Mouse (Mus musculus): ENCODE measurements around the gene Mbd5.

The Mbd5 gene

GRCm38 (mm10) chr2:48948841-48949584 is at the start of gene Mbd5:
Mbd5 (plus strand) TSS chr2:48949508.
- no peaks in the 10 kb centered on the region for H3K36me3 ChIP-seq (ENCODE audit: control insufficient read depth, insufficient read depth, low read length, poor library complexity, severe bottlenecking)
- DNase-seq (ENCODE audit: low read depth, low spot score), result peak; percentile 99

GRCm38 (mm10) chr2:48908866-48909265 is 40.4 kb upstream of the Mbd5 start:
- H3K27me3 ChIP-seq (ENCODE audit: control insufficient read depth, insufficient read depth, low read length, poor library complexity, severe bottlenecking), result no peaks in the 10 kb centered on the region
- DNase-seq (ENCODE audit: low read depth, low spot score), result peak; percentile 56
- peaks cover 11% of the 10 kb centered on the region for H3K36me3 ChIP-seq (ENCODE audit: control insufficient read depth, insufficient read depth, low read length, poor library complexity, severe bottlenecking)

More at GRCm38 (mm10) chr2:48948841-48949584, at the start of gene Mbd5:
- no peaks in the 10 kb centered on the region for H3K27me3 ChIP-seq (ENCODE audit: control insufficient read depth, insufficient read depth, low read length, poor library complexity, severe bottlenecking)

- no peaks in the 10 kb centered on the region for H3K27me3 ChIP-seq (ENCODE audit: control insufficient read depth, insufficient read depth, low read length, poor library complexity, severe bottlenecking)
- no peak for DNase-seq (ENCODE audit: low read depth, low spot score)
- H3K36me3 ChIP-seq (ENCODE audit: control insufficient read depth, insufficient read depth, low read length, poor library complexity, severe bottlenecking), result peaks cover 5% of the 10 kb centered on the region; the same call in 1 of the 2 replicates
Observed at GRCm38 (mm10) chr2:48914185-48914584, 35.1 kb upstream of the Mbd5 start.

GRCm38 (mm10) chr2:48915832-48916231 is 33.5 kb upstream of the Mbd5 start:
- no peak for DNase-seq (ENCODE audit: low read depth, low spot score)
- H3K36me3 ChIP-seq (ENCODE audit: control insufficient read depth, insufficient read depth, low read length, poor library complexity, severe bottlenecking), result peaks cover 5% of the 10 kb centered on the region; the same call in 1 of the 2 replicates
- H3K27me3 ChIP-seq (ENCODE audit: control insufficient read depth, insufficient read depth, low read length, poor library complexity, severe bottlenecking), result no peaks in the 10 kb centered on the region

- peaks cover 3% of the 10 kb centered on the region; the same call in 1 of the 2 replicates for H3K36me3 ChIP-seq (ENCODE audit: control insufficient read depth, insufficient read depth, low read length, poor library complexity, severe bottlenecking)
- DNase-seq (ENCODE audit: low read depth, low spot score), result no peak
- no peaks in the 10 kb centered on the region for H3K27me3 ChIP-seq (ENCODE audit: control insufficient read depth, insufficient read depth, low read length, poor library complexity, severe bottlenecking)
Observed at GRCm38 (mm10) chr2:48935058-48935457, 14.2 kb upstream of the Mbd5 start.

- Histone ChIP-seq H3K27me3 (ENCODE audit: control insufficient read depth, insufficient read depth, low read length, poor library complexity, severe bottlenecking) (no peaks in the 10 kb centered on the region), H3K36me3 (ENCODE audit: control insufficient read depth, insufficient read depth, low read length, poor library complexity, severe bottlenecking) (no peaks in the 10 kb centered on the region)
- DNase-seq (ENCODE audit: low read depth, low spot score), result no peak
Observed at GRCm38 (mm10) chr2:48947761-48948160, 1.5 kb upstream of the Mbd5 start.

- Histone ChIP-seq H3K27me3 (ENCODE audit: control insufficient read depth, insufficient read depth, low read length, poor library complexity, severe bottlenecking) (no peaks in the 10 kb centered on the region), H3K36me3 (ENCODE audit: control insufficient read depth, insufficient read depth, low read length, poor library complexity, severe bottlenecking) (no peaks in the 10 kb centered on the region)
- no peak for DNase-seq (ENCODE audit: low read depth, low spot score)
Observed at GRCm38 (mm10) chr2:48949743-48950251, 489 bp downstream of the Mbd5 start.

GRCm38 (mm10) chr2:48950252-48950315 is 776 bp downstream of the Mbd5 start, which contains the start of gene Orc4:
Orc4 (minus strand) TSS chr2:48950277.
- Histone ChIP-seq H3K27me3 (ENCODE audit: control insufficient read depth, insufficient read depth, low read length, poor library complexity, severe bottlenecking) (no peaks in the 10 kb centered on the region), H3K36me3 (ENCODE audit: control insufficient read depth, insufficient read depth, low read length, poor library complexity, severe bottlenecking) (no peaks in the 10 kb centered on the region)
- DNase-seq (ENCODE audit: low read depth, low spot score), result no peak

- DNase-seq (ENCODE audit: low read depth, low spot score), result no peak
- Histone ChIP-seq H3K36me3 (ENCODE audit: control insufficient read depth, insufficient read depth, low read length, poor library complexity, severe bottlenecking) (no peaks in the 10 kb centered on the region), H3K27me3 (ENCODE audit: control insufficient read depth, insufficient read depth, low read length, poor library complexity, severe bottlenecking) (no peaks in the 10 kb centered on the region)
Observed at GRCm38 (mm10) chr2:48950316-48950880, 1.1 kb downstream of the Mbd5 start.

- no peaks in the 10 kb centered on the region for H3K27me3 ChIP-seq (ENCODE audit: control insufficient read depth, insufficient read depth, low read length, poor library complexity, severe bottlenecking)
- DNase-seq (ENCODE audit: low read depth, low spot score), result no peak
Observed at GRCm38 (mm10) chr2:48956591-48956990, 7.3 kb downstream of the Mbd5 start.

GRCm38 (mm10) chr2:48978920-48979319 is 29.6 kb downstream of the Mbd5 start:
- no peaks in the 10 kb centered on the region for H3K27me3 ChIP-seq (ENCODE audit: control insufficient read depth, insufficient read depth, low read length, poor library complexity, severe bottlenecking)
- DNase-seq (ENCODE audit: low read depth, low spot score), result no peak
- H3K36me3 ChIP-seq (ENCODE audit: control insufficient read depth, insufficient read depth, low read length, poor library complexity, severe bottlenecking), result no peaks in the 10 kb centered on the region

More at GRCm38 (mm10) chr2:48956591-48956990, 7.3 kb downstream of the Mbd5 start:
- no peaks in the 10 kb centered on the region for H3K36me3 ChIP-seq (ENCODE audit: control insufficient read depth, insufficient read depth, low read length, poor library complexity, severe bottlenecking)

- DNase-seq (ENCODE audit: low read depth, low spot score), result no peak
- Histone ChIP-seq H3K27me3 (ENCODE audit: control insufficient read depth, insufficient read depth, low read length, poor library complexity, severe bottlenecking) (no peaks in the 10 kb centered on the region), H3K36me3 (ENCODE audit: control insufficient read depth, insufficient read depth, low read length, poor library complexity, severe bottlenecking) (no peaks in the 10 kb centered on the region)
Observed at GRCm38 (mm10) chr2:48990322-48990721, 41.0 kb downstream of the Mbd5 start.

GRCm38 (mm10) chr2:49040481-49040880 is 91.2 kb downstream of the Mbd5 start:
- Histone ChIP-seq H3K27me3 (ENCODE audit: control insufficient read depth, insufficient read depth, low read length, poor library complexity, severe bottlenecking) (no peaks in the 10 kb centered on the region), H3K36me3 (ENCODE audit: control insufficient read depth, insufficient read depth, low read length, poor library complexity, severe bottlenecking) (no peaks in the 10 kb centered on the region; the same call in 1 of the 2 replicates)
- no peak for DNase-seq (ENCODE audit: low read depth, low spot score)

- 0 out of 2 replicates have a peak, but pooled peaks cover 2% of the 10 kb centered on the region for H3K36me3 ChIP-seq (ENCODE audit: control insufficient read depth, insufficient read depth, low read length, poor library complexity, severe bottlenecking)
- no peak for DNase-seq (ENCODE audit: low read depth, low spot score)
- no peaks in the 10 kb centered on the region for H3K27me3 ChIP-seq (ENCODE audit: control insufficient read depth, insufficient read depth, low read length, poor library complexity, severe bottlenecking)
Observed at GRCm38 (mm10) chr2:49050030-49050429, 100.7 kb downstream of the Mbd5 start.

GRCm38 (mm10) chr2:49067886-49068285 is 118.6 kb downstream of the Mbd5 start:
- DNase-seq (ENCODE audit: low read depth, low spot score), result peak; percentile 35
- H3K36me3 ChIP-seq (ENCODE audit: control insufficient read depth, insufficient read depth, low read length, poor library complexity, severe bottlenecking), result no peaks in the 10 kb centered on the region
- H3K27me3 ChIP-seq (ENCODE audit: control insufficient read depth, insufficient read depth, low read length, poor library complexity, severe bottlenecking), result no peaks in the 10 kb centered on the region

GRCm38 (mm10) chr2:49084966-49085365 is 135.7 kb downstream of the Mbd5 start:
- no peak for DNase-seq (ENCODE audit: low read depth, low spot score)
- Histone ChIP-seq H3K27me3 (ENCODE audit: control insufficient read depth, insufficient read depth, low read length, poor library complexity, severe bottlenecking) (no peaks in the 10 kb centered on the region), H3K36me3 (ENCODE audit: control insufficient read depth, insufficient read depth, low read length, poor library complexity, severe bottlenecking) (no peaks in the 10 kb centered on the region)
